Mouse (Mus musculus) CD4-positive helper T cell, adult 2 months (primary cell): ENCODE measurements at regions not wholly inside any gene's neighbourhood (a gene's known extent, or its start where the extent isn't known, plus 50 kb on each side); places are given as distances from the start of the nearest gene placed in this dataset.
A peak's percentile ranks its signal among the peaks of the same experiment; 100 is the strongest.

Experiments
- DNase-seq: peaks from one replicate; pipeline ENCODE4 v3.0.0-alpha.2; 2012; ENCODE audit warnings: low read depth, missing footprints, low spot score

DNA sequence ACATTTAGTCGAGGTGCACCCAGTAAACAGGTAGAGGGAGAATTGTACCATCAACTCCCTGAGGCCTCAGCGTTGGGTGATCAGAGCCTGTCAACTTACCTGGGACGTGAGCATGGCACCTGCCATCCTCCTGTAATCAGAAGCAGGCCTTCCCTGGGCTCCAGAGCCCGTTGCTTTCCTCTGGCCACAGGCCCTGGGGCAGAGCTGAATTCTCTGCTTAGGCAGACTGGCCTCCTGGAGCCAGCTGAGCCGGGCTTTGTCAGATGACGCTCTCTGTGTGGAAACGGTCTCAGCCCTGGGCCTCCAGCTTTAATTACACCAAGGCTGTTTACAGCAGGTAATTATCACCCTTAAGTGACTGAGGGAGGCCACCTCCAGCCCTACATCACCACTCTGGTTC, 92.6 kb upstream of the Pmepa1 start:
- no peak for DNase-seq

DNA sequence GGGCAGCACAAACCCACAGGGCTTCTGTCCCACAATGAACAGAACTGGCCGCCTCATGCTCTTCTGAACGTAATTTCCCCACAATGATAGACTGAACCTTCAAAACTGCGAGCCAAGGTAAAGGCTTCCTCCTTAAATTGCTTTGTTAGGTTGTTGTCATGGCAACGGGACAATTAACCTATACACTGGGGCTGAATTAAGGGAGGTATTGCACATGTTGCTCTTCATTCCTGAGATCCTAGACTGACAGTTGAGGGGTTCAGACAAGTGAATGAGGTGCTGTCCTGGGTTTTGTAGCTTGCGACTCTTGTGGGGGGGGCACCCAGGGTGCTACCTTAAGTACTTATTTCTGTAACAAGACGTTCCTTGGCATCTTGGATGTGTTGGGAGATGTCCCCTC, 100.6 kb upstream of the Pmepa1 start:
- DNase-seq: peak; percentile 51

DNA sequence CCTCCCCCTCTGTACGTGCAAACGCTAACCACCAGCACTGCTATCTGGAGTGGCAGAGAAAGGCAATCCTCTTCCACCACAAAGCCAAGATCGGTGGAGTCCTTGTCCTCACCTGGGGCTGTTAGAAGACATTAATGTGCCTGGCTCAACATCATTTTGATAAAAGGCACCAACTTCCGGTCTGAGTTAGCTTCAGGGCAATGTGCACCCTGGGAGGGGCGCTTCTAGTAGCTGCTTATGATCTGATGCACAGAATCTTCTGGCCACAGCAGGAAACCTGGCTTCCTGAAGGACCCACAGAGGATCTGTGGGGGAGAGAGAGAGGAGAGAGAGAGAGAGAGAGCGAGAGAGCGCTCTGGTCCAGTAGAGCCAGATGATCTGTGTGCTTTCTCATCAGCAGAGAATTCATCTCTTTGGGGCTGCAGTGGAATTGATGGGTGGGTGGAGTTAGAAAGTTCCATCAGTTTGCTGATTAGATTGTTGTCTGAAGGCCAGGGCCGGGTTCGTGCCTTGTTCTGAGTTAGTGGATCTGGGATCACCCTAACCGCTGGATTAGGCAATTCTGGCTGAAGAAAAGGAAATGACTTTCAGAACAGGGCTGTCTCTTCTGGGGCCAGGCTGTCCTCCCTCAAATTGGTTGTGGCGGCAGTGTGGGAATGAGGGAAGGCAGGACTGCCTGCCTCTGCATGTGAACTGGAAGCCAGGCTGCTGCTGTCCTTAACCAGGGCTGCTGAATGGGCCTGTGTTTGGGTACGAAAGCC, 101.3 kb upstream of the Pmepa1 start:
- peak; percentile 79 for DNase-seq

DNA sequence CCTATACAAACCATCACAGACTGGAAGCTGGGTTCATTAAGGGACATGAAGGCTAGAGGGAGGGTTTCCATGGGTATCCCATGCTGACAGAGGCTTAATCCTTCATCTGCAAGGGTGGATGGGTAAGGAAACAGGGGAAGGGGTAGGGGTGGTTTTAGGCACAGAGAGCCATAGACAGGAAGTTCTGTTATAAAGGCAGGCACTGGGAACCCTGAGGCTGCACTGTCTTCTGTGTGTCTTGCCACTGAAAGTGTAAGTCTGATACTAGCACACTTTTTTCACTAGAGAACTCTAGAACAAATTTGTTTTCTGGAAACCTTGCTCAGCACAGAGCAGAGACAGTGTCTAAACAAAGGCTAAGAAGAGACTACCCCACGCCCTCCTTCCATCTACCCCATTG, 103.4 kb upstream of the Pmepa1 start:
- DNase-seq: no peak

DNA sequence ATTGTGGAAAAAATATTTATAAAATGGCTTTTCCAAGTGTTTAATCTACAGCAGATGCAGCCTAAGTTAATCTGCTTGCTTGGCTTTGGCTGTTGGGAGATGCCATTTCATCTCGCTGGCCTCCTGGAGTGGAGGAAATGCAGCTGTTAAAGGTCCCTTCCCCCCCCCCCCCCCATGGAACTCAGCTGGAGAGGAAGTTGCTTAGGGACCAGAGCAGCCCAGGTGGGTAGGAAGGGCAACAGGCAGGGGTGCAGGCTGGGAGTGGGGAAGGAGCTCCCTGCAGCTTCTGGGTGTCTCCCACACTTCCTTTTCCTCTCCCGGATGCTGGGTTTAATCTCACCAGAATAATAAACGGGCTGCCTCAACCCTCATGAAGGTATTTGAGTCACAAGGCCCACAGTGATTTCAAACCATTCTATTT, 104.0 kb upstream of the Pmepa1 start:
- peak; percentile 21 for DNase-seq

DNA sequence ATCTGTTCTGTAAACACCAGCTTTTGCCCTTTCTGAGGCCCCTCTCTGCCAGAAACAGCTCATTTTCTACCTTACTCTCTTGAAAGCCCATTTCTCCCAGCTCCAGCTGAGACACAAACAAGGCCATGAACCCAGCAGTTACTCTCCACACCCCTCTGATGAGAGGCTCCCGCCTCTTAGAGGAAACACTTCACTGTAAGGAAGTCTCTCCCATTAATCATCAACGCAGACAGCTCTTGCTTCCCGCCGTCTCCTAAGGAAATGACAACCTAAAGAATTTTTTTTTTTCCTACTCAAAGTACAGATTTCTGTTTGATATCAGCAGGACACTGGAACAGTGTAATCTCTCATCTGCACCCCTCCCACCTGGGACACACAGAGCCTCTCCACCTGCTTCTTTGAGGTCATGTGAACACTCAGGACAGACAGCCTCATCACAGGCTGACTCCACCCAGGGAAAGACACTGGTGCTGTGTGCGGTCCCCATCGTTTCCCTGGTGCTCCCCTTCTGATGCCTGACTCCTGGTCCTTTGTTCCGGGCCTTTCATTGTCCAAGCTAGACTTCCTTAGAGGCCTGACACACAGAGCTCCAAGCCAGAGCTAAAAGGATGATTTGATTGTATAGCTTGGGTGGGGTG, 106.0 kb upstream of the Pmepa1 start:
- no peak for DNase-seq

DNA sequence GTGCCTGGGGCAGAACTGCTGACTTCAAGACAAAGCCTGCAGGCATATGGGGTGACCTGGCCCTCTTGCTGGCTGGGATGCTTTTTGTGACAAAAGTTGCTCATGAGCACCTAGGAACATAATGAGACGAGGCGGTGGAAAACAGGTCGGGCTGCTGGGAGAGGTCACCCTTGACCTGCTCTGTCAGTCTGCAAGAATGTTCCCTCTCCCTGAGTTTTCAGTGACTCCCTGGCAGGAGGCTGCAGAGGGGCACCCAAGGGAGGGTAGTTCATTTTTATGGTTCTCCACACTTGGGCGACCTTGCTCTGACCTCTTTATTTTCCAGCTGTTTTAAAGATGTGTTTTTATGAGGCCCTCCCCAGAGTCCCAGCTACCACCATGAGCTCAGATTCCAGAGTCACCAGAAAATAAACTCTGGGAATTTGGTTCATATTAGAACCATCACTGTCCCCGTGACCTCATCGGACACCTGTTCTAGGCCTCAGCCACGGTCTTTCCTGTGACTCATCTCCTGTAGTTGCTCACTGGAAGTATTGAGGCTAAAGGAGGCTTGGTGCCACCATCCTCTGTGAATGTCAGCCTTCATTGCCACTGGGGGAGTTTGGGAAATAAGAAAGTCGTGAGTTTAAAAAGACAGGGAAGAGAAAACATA, 108.7 kb upstream of the Pmepa1 start:
- no peak for DNase-seq

DNA sequence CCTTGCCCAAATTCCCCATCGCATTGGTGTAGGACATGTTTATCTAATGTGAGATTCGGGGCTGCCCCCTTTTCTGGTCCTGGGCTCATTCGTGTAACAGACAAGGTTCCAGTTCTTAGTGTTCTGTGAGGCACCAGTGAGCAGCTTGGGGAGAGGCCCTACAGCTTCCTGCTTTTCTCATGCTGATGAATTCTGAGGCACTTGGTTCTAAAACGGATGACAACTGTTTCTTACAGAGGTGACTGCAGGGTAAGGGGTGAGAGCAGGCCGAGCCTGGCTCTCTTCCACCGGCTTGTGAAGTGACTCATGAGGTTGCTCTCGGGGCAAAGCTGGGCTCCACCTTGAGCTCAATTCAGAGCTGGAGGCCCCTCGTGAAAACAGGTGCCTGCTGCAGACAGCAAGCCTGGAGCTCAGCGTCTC, 109.4 kb upstream of the Pmepa1 start:
- peak; percentile 56 for DNase-seq

DNA sequence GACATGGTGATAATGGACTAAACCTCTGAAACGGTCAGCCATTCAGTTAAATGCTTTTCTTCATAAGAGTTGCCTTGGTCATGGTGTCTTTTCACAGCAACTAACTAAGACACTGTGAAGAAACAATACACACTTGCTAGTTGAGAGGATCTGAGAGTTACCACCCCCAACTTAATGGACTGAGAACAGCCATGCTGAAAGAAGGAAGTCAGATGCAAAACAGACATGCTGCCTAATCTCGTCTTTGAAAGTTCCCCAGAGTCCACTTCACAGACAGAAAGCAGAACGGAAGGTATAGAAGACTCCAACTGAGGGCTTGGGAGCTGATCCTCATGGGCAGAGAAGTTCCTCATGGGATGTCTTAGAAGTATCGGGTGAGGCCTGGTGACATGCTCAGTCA, 111.8 kb upstream of the Pmepa1 start:
- DNase-seq: no peak

DNA sequence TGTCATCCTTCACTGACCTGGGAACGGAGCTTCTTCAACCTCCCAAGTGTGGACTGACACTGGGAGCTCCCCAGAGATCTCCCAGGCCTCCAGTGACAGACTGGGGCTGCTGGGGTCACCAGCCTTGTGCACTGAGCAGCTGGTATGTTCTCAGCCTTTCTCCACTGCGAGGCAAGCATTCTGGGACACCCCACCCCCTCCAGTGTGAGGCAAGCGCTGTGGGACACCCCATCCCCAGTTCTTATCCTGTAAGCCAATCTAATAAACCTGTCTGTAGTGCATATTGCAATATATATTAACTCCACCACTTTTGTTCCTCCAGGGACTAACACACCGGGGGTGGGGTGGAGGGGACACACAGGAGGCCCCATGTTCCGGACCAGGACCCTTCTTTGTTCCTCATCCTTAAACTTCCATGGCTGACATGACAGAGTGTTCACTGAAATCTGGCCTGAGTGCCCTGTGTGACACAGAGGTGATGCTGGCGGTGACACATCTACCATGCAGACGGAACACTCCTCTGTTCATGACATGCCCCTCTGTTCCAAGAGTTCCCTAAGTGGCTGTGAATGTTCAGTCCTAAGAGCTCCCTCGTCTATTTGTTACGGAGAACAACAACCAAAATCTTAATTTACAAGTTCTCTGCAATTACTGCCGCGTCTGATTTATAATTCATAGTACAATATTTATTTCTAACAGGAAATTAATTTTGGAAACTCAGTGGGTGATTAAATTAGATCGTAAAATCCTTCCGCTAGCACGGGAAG, 116.4 kb upstream of the Pmepa1 start:
- no peak for DNase-seq

DNA sequence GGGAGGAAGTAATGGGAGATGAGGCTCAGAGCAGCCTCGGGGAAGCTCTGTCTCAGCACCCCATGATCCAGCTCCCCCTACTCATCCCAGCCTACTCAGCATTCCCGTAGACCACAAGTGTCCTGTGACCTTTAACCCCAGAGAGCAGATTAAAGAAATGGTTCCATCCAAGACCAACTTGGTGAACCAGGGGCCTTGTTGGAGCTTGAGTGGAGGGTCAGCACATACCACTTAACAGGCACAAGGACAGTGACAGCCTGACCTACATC, 116.9 kb upstream of the Pmepa1 start:
- no peak for DNase-seq

DNA sequence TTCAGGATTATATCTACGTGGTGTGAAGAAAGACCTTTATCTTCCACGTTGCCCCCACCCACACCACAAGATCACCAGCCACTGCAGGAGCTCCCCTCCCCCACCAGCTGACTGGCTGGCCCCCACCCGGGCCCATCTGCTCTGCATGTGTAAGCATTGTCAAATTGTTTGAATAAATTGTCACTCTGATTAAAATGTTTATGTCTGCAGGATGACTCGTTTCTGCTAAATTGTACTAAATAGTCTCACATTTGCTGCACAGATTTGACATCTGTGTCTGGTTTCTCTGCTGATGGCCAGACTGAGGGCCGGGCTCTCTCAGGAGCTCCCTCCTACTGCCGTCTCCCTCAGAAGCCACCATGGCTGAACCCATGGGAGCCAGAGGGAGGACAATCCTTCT, 119.2 kb upstream of the Pmepa1 start:
- no peak for DNase-seq

DNA sequence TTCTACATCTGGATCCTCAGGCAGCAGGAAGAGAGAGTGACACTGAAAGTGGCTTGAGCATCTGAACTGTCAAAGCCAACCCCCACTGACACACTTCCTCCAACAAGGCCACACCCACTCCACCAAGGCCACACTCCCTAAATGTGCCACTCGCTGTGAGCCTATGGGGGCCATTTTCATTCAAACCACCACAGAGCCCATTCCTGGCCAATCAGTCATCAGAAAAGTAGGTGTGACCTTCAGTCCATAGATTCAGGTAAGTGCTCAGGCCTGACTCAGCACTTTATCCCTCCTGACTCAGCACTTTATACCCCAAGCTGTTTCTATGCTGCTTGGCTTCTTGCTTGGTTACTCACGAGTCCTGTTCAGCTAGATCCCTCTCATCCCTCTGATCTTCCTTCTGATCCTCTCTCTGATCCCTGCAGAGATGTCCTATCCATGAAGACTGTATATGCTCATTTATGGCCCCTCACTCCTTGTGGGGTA, 121.6 kb upstream of the Pmepa1 start:
- no peak for DNase-seq

DNA sequence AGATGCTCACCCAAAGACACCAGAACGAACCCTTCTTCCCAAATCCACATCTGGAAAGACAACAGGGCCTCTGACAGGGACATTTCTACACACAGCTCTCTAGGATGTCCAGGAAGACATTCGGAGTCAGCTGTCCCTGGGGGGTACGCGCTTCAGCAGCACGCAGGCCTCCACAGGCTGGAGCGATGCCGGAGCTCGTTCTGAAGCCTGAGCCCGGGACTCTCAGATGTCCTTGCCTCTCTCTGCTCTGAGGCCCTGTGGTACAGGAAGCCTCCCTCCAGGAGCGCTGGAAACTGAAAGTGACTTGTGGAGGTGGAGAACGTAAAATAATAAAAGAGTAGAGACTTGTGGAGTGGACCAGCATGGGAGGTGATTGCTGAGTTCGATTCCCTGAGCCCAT, 116.8 kb upstream of the 1700021F07Rik start:
- DNase-seq: no peak

DNA sequence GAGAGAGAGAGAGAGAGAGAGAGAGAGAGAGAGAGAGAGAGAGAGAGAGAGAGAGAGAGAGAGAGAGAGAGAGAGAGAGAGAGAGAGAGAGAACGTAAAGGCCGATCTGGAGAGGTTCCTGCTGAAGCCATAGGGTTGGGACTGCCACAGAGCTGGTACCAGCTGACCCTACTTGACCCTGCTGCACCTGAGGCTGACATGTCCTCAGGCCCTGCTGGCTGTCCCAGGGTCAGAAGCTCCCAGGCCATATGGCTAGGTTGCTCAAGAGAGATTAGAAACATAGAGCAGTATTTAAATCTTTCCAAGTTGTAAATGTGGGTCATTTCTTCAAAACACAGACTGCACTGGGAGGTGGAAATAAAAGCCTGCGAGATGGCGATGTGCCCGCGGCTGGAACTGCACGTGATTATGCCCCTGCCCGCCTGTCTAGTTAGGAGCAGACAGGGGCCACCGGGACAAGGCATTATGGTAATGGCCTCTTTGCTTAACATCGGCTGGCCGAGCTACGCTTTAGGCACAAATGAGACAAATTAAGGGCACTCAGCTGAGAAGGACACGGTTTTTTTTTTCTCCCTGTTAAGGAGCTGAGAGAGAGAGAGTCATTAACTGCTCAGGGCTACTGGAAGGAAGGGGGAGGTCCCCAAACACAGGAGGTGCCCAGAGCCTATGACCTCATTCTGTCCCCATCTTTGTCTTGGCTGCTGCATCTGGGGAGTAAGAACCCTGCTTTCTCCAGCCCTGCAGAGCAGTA, 115.9 kb upstream of the 1700021F07Rik start:
- DNase-seq: no peak

DNA sequence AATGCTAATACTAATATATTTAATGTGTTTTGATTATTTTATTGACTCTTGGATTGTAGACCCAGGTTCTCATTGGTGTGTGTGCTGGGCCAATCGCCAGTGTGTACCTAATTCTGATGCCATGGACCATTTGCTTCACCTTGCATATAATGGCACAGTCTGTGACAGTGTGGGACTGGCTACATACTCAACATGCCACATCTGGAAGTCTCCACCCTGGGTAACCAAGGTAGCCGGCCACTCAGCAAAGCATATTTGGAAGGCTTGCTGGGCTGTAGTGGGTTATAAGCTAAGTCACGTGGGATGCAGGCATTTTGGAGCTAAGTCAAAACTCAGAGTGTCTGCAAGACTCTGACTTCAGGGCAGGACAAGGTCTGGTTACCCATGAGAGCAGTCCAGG, 115.3 kb upstream of the 1700021F07Rik start:
- DNase-seq: no peak

DNA sequence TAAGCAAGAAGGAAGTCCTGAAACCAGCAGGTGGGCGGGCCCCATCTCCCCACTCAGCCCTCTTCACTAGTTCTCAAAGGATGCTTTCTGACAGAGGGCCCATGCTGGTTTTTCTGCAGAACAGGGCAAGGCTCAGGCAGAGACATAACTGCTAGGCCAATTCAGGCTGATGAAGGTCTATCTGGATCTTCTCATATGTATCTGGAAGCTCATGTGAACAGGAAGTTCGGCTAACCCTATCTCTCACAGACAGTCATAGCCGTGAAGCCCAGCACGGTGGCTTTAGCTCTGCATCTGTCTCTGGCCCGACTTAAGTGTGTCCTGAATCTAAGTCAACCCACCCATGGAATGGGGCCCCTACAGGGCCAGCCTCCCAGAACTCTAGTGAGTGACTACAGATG, 113.7 kb upstream of the 1700021F07Rik start:
- DNase-seq: peak; percentile 67

DNA sequence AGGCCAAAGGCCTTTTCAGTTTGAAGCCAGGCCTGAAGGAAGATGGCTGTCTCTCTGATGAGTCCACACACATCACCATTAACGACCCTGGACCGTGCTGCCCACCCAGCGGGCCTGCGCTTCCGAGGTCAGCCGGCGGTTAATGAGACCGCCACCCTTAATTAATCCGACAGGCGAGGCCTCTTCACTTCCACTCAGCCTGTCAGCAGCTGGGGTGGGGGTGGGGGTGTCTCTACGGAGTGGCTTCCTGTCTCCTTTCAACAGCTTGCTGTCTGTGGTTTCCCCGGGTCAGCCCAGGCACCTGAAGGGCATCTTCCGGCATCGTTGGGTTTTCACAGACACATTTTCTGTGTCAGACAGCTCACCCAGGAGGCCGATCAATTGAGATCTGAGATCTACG, 113.0 kb upstream of the 1700021F07Rik start:
- DNase-seq: peak; percentile 90

DNA sequence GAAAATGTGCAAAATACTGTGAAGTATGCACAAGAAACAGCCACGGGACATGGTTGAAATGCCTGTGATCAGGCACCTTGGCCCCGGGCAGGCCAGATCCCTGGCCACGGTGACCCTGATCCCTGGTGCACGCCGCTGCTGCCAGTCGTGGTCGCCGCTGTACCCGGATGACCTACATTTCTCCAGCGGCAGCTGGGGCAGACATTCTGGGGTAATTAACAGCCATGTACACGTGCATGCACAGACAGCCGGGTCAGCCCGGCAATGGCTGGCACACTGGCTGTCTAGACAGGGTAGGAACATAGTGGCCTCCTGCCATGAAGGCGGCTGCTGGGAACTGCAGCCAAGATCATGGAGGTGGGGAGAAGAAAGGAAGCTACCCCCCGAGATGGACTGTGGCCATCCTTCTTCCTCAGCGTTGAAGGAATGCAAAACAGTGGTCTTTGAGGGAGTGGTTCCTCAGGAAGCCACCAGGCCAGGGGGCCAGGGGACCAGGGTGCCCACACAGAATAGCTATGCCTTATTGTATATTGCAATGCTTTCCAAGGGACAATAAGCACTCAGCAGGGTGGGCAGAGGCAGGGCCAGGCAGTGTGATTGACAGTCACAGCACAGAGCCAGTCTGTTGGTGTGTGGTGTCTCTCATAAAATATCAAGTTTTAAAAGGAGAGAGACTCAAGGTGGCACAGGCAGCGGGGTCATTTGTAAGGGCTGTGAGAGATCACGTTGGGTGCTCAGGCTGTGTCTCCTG, 108.3 kb upstream of the 1700021F07Rik start:
- no peak for DNase-seq

DNA sequence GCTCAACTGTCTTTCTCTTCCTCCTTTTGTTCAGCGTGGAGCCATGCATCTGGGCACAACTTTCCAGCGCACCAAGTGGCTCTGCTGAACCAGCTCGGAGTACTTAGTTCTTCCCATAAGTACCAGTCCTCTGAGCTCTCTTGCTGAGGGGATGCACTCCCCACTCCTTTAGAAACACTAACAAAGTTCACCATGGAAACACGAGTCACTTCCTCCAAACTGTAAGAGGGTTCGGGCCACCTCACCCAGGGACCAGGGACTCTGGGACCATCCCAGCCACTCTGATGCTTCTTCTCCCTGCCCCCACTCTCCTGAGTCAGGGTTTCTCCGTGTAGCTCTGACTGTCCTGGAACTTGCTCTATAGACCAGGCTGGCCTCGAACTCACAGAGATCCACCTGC, 107.0 kb upstream of the 1700021F07Rik start:
- DNase-seq: no peak

DNA sequence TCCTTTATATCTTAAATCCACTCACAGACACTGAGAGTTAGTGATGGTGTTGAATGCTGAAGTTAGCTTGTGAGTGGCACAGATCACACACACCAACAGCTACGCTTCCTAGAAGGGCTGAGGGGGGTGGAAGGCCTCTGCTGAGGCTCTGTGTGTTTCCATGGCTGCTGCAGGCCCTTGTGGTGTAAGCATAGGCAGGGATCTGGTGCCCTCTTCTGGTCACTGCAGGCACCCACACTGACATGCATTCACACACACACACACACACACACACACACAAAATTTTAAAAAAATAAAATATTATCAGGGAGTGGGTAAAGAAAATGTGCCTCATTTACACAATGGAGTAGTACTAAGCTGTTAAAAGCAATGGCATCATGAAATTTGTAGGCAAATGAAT, 105.5 kb upstream of the 1700021F07Rik start:
- peak; percentile 43 for DNase-seq
